Mouse (Mus musculus): ENCODE data around the gene Dync1h1.

Gene Dync1h1

GRCm38 (mm10) chr12:110601241-110602218 is at the start of gene Dync1h1:
Gene Dync1h1 (plus strand): TSS chr12:110601452.
- peak; percentile 92 for DNase-seq (ENCODE audit: low spot score)

- DNase-seq (ENCODE audit: low spot score): no peak
Measured at GRCm38 (mm10) chr12:110552113-110552512, 49.1 kb upstream of the Dync1h1 start.

- no peak for DNase-seq (ENCODE audit: low spot score)
Measured at GRCm38 (mm10) chr12:110553362-110553761, 47.9 kb upstream of the Dync1h1 start.

GRCm38 (mm10) chr12:110555536-110556240 is 45.6 kb upstream of the Dync1h1 start:
- no peak for DNase-seq (ENCODE audit: low spot score)

- DNase-seq (ENCODE audit: low spot score): no peak
Measured at GRCm38 (mm10) chr12:110556861-110557628, 44.2 kb upstream of the Dync1h1 start.

GRCm38 (mm10) chr12:110558175-110558574 is 43.1 kb upstream of the Dync1h1 start:
- no peak for DNase-seq (ENCODE audit: low spot score)

GRCm38 (mm10) chr12:110563383-110563782 is 37.9 kb upstream of the Dync1h1 start:
- DNase-seq (ENCODE audit: low spot score): no peak

- no peak for DNase-seq (ENCODE audit: low spot score)
Measured at GRCm38 (mm10) chr12:110564848-110565247, 36.4 kb upstream of the Dync1h1 start.

- no peak for DNase-seq (ENCODE audit: low spot score)
Measured at GRCm38 (mm10) chr12:110566366-110566765, 34.9 kb upstream of the Dync1h1 start.

GRCm38 (mm10) chr12:110571050-110571449 is 30.2 kb upstream of the Dync1h1 start:
- DNase-seq (ENCODE audit: low spot score): no peak

GRCm38 (mm10) chr12:110572351-110572750 is 28.9 kb upstream of the Dync1h1 start:
- DNase-seq (ENCODE audit: low spot score): no peak

GRCm38 (mm10) chr12:110573635-110574034 is 27.6 kb upstream of the Dync1h1 start:
- no peak for DNase-seq (ENCODE audit: low spot score)

GRCm38 (mm10) chr12:110575926-110576325 is 25.3 kb upstream of the Dync1h1 start:
- no peak for DNase-seq (ENCODE audit: low spot score)

GRCm38 (mm10) chr12:110578333-110578732 is 22.9 kb upstream of the Dync1h1 start:
- DNase-seq (ENCODE audit: low spot score): no peak

- DNase-seq (ENCODE audit: low spot score): no peak
Measured at GRCm38 (mm10) chr12:110588622-110589021, 12.6 kb upstream of the Dync1h1 start.

- DNase-seq (ENCODE audit: low spot score): no peak
Measured at GRCm38 (mm10) chr12:110590804-110591259, 10.4 kb upstream of the Dync1h1 start.

GRCm38 (mm10) chr12:110591260-110591883 is 9.9 kb upstream of the Dync1h1 start:
- DNase-seq (ENCODE audit: low spot score): peak; percentile 97

- peak; percentile 55 for DNase-seq (ENCODE audit: low spot score)
Measured at GRCm38 (mm10) chr12:110598527-110598926, 2.7 kb upstream of the Dync1h1 start.

- DNase-seq (ENCODE audit: low spot score): no peak
Measured at GRCm38 (mm10) chr12:110599791-110600190, 1.5 kb upstream of the Dync1h1 start.

GRCm38 (mm10) chr12:110600225-110600991 is 844 bp upstream of the Dync1h1 start:
- DNase-seq (ENCODE audit: low spot score): no peak

- no peak for DNase-seq (ENCODE audit: low spot score)
Measured at GRCm38 (mm10) chr12:110606161-110606560, 4.9 kb downstream of the Dync1h1 start.
